Mouse (Mus musculus) midbrain, embryonic 16.5 days (tissue): ENCODE results near the gene Brd2. TPM values are rescaled to one million over a fixed set of nuclear protein-coding genes. Genes with fewer than 3 reads are reported as not detected.
A peak's percentile ranks its signal among the peaks of the same experiment; 100 is the strongest.

ENCODE experiments used
- ATAC-seq: fragments of 200-750 bp; cut with Nextera tagmentation; 2 replicates; pipeline ENCODE4 v1.8.0; 2017; ENCODE audit warnings: moderate TSS enrichment
- H3K27ac ChIP-seq: fragments of 300-500 bp; sonication (generic); 2 replicates; pipeline ENCODE4 v1.5.1; 2014; ENCODE audit warnings: mild to moderate bottlenecking, low read length, mixed read lengths
- H3K27me3 ChIP-seq: fragments of 300-500 bp; sonication (generic); 2 replicates; pipeline ENCODE4 v1.6.1; 2014; ENCODE audit warnings: low read depth, low read length, mixed read lengths; ENCODE audit not compliant: control insufficient read depth, insufficient read depth
- H3K36me3 ChIP-seq: fragments of 300-500 bp; sonication (generic); 2 replicates; pipeline ENCODE4 v1.6.1; 2014; ENCODE audit warnings: mild to moderate bottlenecking, low read length, moderate library complexity, mixed read lengths; ENCODE audit not compliant: control insufficient read depth, insufficient read depth
- H3K4me1 ChIP-seq: fragments of 300-500 bp; sonication (generic); 2 replicates; pipeline ENCODE4 v1.6.1; 2014; ENCODE audit warnings: mild to moderate bottlenecking, low read length, mixed read lengths; ENCODE audit not compliant: control insufficient read depth, insufficient read depth
- H3K4me2 ChIP-seq: fragments of 300-500 bp; sonication (generic); 2 replicates; pipeline ENCODE4 v1.6.1; 2014; ENCODE audit warnings: mild to moderate bottlenecking, low read length, mixed read lengths
- H3K4me3 ChIP-seq: fragments of 300-500 bp; sonication (generic); 2 replicates; pipeline ENCODE4 v1.5.1; 2014; ENCODE audit warnings: low read depth, mild to moderate bottlenecking, low read length, moderate library complexity, mixed read lengths
- H3K9ac ChIP-seq: fragments of 300-500 bp; sonication (generic); 2 replicates; pipeline ENCODE4 v1.6.1; 2014; ENCODE audit warnings: low read depth, low read length, mixed read lengths
- H3K9me3 ChIP-seq: fragments of 300-500 bp; sonication (generic); replicated peaks from 2 replicates; pipeline ENCODE4 v1.6.1; 2014; ENCODE audit warnings: mild to moderate bottlenecking, low read length, mixed read lengths; ENCODE audit not compliant: control insufficient read depth, poor library complexity, severe bottlenecking
- WGBS: fragments of 180-500 bp; shearing (Covaris S2); extraction: QIAGEN DNeasy Blood & Tissue Kit; methylation state at CpG from one replicate; pipeline ENCODE4 v1.1.7; 2014; 5-methylcytosine and 5-hydroxymethylcytosine counted together
- polyA plus RNA-seq: library from polyadenylated mRNA; unstranded; fragments of >200 nt; fragmentation: Nextera tagmentation; extraction: Ambion mirVana; gene quantifications from 2 replicates; pipeline ENCODE4 v1.2.1, GENCODE M21; 2015

The Brd2 gene
- polyA plus RNA-seq, 1 experiment from 2014 or later, result 117 TPM

DNA sequence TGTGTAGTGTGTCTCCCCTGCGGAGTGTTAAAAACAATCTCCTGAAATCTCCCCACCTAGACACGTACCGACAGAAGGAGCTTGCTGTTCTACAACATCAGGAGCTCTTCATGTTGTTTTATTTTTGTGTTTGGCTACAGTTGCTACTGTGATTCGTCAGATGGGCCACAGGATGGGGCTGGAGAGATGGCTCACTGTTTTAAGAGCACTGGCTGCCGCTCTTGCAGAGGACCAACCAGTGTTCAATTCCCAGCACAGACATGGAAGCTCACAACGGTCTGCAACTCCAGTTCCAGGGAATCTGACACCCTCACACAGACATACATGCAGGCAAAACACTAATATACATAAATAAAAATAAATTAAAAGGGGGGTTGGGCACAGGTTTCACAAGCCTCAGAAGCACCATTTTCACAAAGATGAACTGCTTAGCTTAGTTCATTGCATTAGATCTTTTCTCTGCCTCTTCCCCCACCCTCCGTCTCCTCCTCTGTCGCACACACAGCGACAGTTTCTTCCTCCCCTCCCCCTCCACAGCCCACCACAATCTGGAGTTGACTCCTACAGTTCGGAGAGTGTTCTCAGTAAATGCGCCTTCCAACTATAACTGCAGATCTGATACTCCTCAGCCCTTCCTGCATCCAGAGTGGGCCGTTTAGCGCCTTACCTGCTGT lies 6.0 kb upstream of the Brd2 start:
- Histone ChIP-seq H3K27ac (no peak overlapping the region), H3K36me3 (no peaks in the 10 kb centered on the region), H3K27me3 (no peaks in the 10 kb centered on the region), H3K4me2 (0 out of 2 replicates have a peak overlapping the region, but pooled peaks have one; percentile 3), H3K4me1 (peaks cover 22% of the 10 kb centered on the region), H3K4me3 (no peak overlapping the region), H3K9me3 (no peaks in the 10 kb centered on the region), H3K9ac (no peak overlapping the region)
- 17% methylated on average over 13 of the region's 13 CpGs for WGBS
- ATAC-seq, result no peak

DNA sequence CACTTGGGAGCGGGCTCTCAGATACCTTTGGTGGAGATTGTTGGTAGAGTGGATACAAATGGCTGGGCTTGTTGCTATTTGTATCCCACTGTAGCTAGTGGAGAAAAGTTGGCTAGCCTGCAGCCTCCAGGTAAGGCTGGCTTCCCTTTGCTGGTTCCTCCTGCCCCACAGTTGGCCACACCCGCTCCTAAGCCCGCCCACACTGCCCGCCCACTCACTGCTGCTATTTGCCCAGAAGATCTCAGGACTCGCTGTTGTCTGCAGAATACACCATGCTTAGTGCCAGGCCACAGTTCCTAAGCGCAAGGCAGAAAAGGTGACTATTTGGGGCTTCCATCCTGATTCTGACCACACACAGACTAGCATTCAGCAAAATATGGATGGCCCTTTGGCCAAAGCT lies 5.0 kb upstream of the Brd2 start:
- Histone ChIP-seq H3K27me3 (no peaks in the 10 kb centered on the region), H3K27ac (no peak overlapping the region), H3K9ac (no peak overlapping the region), H3K36me3 (no peaks in the 10 kb centered on the region), H3K9me3 (no peaks in the 10 kb centered on the region), H3K4me2 (no peak overlapping the region), H3K4me1 (peaks cover 26% of the 10 kb centered on the region), H3K4me3 (no peak overlapping the region)
- no peak for ATAC-seq
- WGBS, result 27% methylated on average over 6 of the region's 6 CpGs

DNA sequence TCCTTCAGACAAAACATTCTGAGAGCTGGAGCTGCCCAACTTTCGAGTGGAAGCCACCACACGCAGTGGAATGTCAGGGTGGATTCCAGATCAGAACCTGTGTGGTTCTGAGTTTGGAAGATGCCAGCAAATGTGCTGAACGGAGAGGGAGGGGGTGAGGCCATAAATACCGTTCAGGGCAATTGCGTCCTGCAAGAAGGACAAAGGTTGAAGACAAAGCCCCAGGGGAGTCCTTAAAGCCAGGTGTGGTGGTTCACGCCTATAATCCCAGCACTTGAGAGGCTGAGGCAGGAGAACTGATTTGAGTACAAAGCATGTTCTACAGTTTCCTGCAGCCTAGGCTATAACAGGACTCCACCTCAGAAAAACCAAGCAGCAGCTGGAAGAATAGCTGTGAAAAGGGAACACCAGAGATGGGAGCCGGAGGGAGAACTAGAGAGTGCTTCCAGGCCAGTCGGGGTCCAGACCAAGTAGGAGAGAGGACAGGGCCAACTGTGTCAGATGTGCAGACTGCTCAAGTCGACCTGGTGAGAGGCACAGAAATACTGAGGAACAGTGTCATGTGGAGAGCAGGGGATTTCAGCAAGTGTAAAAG lies 4.5 kb upstream of the Brd2 start:
- Histone ChIP-seq H3K4me1 (peaks cover 26% of the 10 kb centered on the region), H3K36me3 (no peaks in the 10 kb centered on the region), H3K9ac (no peak overlapping the region), H3K27ac (no peak overlapping the region), H3K4me2 (no peak overlapping the region), H3K27me3 (no peaks in the 10 kb centered on the region), H3K4me3 (no peak overlapping the region), H3K9me3 (no peaks in the 10 kb centered on the region)
- WGBS, result 64% methylated on average over 9 of the region's 9 CpGs
- ATAC-seq, result no peak

GRCm38 (mm10) chr17:34124649-34125048 lies 2.2 kb upstream of the Brd2 start:
- Histone ChIP-seq H3K27me3 (no peaks in the 10 kb centered on the region), H3K4me3 (no peak overlapping the region), H3K36me3 (no peaks in the 10 kb centered on the region), H3K4me2 (peak overlapping the region; percentile 4; the same call in 1 of the 2 replicates), H3K4me1 (peaks cover 26% of the 10 kb centered on the region), H3K27ac (no peak overlapping the region), H3K9ac (no peak overlapping the region), H3K9me3 (no peaks in the 10 kb centered on the region)
- WGBS, result 91% methylated on average over 6 of the region's 6 CpGs
- ATAC-seq, result no peak

DNA sequence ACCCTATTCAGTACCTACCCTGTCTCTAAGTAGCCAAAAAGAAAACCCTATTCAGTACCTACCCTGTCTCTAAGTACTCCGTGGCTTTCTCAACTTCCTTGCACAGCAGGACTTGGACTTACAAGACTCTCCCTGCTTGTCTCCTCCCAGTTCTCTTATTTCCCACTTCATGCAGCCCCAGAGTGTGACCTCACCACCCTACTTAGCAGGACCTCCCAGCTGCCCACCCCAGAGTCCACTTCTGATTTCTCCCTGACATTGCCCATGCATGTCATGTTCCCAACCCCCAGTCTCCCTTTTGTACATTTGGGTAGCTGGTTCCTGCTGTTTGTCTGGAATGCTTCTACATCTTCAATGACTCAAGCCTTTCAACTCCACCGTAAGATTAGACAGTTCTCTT lies 1.1 kb upstream of the Brd2 start:
- Histone ChIP-seq H3K4me1 (peaks cover 21% of the 10 kb centered on the region), H3K27ac (peak overlapping the region; percentile 100; the same call in 1 of the 2 replicates), H3K36me3 (peaks cover 4% of the 10 kb centered on the region; the same call in 1 of the 2 replicates), H3K4me3 (peak overlapping the region; percentile 88), H3K27me3 (no peaks in the 10 kb centered on the region), H3K9ac (peak overlapping the region; percentile 99), H3K4me2 (peak overlapping the region; percentile 84), H3K9me3 (no peaks in the 10 kb centered on the region)
- 3% methylated on average over 2 of the region's 2 CpGs for WGBS
- ATAC-seq, result no peak

- H3K27ac ChIP-seq, result peak overlapping the region; percentile 100
- H3K36me3 ChIP-seq, result peaks cover 5% of the 10 kb centered on the region; the same call in 1 of the 2 replicates
- H3K4me1 ChIP-seq, result peaks cover 20% of the 10 kb centered on the region
- H3K9me3 ChIP-seq, result no peaks in the 10 kb centered on the region
- H3K4me2 ChIP-seq, result peak overlapping the region; percentile 84
- peak overlapping the region; percentile 88 for H3K4me3 ChIP-seq
- WGBS, result 2% methylated on average over 7 of the region's 7 CpGs
- peak overlapping the region; percentile 99 for H3K9ac ChIP-seq
- no peak for ATAC-seq
- no peaks in the 10 kb centered on the region for H3K27me3 ChIP-seq
Observed at GRCm38 (mm10) chr17:34123111-34123510, 677 bp upstream of the Brd2 start.

- H3K4me1 ChIP-seq, result peaks cover 24% of the 10 kb centered on the region
- peak overlapping the region; percentile 88 for H3K4me3 ChIP-seq
- H3K27me3 ChIP-seq, result no peaks in the 10 kb centered on the region
- peak; percentile 16; the same call in 1 of the 2 replicates for ATAC-seq
- H3K4me2 ChIP-seq, result peak overlapping the region; percentile 84
- no peaks in the 10 kb centered on the region for H3K9me3 ChIP-seq
- peak overlapping the region; percentile 100 for H3K27ac ChIP-seq
- H3K36me3 ChIP-seq, result peaks cover 5% of the 10 kb centered on the region; the same call in 1 of the 2 replicates
- H3K9ac ChIP-seq, result peak overlapping the region; percentile 99
- WGBS, result 0% methylated on average over 8 of the region's 10 CpGs
Observed at GRCm38 (mm10) chr17:34121879-34122187, 601 bp downstream of the Brd2 start.

DNA sequence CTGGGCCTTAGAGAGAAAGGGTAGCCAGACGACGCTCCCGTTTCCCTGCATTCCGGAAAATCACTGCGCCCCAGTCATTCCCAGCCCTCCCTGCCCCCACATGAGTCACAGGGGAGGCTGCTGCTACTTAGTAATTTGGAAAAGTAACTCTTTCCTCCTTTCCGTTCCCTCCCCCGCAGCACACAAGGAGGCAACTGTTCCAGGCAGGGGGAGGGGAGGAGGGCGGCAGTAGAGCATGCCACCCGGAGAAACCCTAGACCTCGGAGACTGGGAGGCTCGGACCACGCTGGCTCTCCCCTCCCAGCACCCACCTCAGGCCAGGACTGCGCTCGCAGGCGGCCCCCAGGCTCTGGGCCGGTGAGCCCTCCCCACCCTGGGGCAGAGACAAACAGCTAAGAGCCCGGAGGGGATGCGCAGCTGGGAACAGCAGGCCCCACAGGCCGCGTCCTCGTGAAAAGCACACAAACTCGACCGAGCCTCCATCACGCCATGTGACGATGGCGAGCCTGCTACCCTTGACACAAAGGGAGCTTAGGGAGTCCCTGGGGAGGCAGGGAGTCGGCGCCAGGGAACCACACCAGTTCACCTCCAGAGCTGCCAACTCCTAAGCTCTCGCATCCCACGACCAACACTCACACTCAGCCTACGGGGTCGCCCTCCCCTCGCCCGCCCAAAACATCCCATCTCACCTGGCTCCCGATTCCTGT lies 1.1 kb downstream of the Brd2 start:
- H3K36me3 ChIP-seq, result peaks cover 5% of the 10 kb centered on the region; the same call in 1 of the 2 replicates
- H3K9me3 ChIP-seq, result no peaks in the 10 kb centered on the region
- no peaks in the 10 kb centered on the region for H3K27me3 ChIP-seq
- peak overlapping the region; percentile 100 for H3K27ac ChIP-seq
- ATAC-seq, result peak; percentile 18
- peak overlapping the region; percentile 84 for H3K4me2 ChIP-seq
- peaks cover 29% of the 10 kb centered on the region for H3K4me1 ChIP-seq
- WGBS, result 0% methylated on average over 32 of the region's 35 CpGs
- H3K9ac ChIP-seq, result peak overlapping the region; percentile 99
- peak overlapping the region; percentile 88 for H3K4me3 ChIP-seq

DNA sequence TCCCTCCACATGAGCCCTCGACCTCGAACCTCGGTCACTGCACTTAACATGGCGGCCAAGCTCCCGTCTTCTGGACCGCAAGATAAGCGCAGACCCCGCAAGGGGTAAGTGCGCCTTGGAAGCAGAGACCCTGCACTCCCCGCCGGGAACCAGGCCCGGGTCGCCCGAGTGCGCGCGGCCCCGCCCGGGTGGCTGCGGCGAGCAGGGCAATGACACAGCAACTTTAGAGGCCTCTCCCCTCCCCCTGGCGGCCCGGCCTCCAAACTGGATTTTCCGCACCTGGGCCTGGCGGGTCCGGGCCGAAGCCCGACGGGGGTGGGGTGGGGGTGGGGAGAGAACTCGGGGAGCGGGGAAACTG lies 1.6 kb downstream of the Brd2 start:
- Histone ChIP-seq H3K9me3 (no peaks in the 10 kb centered on the region), H3K36me3 (peaks cover 8% of the 10 kb centered on the region; the same call in 1 of the 2 replicates), H3K9ac (peak overlapping the region; percentile 99), H3K4me3 (peak overlapping the region; percentile 88), H3K27me3 (no peaks in the 10 kb centered on the region), H3K27ac (peak overlapping the region; percentile 100), H3K4me1 (peaks cover 33% of the 10 kb centered on the region), H3K4me2 (peak overlapping the region; percentile 84)
- 0 out of 2 replicates have a peak, but pooled peaks have one; percentile 0 for ATAC-seq
- WGBS, result under 1% methylated on average over 24 of the region's 31 CpGs
